Mouse (Mus musculus): Measurements from ENCODE around the gene Tmem201. TPM values are rescaled to one million over a fixed set of nuclear protein-coding genes. Genes with fewer than 3 reads are reported as not detected.

Tmem201 gene
- polyA plus RNA-seq (2015; fragmentation: Nextera tagmentation; extraction: Ambion mirVana): 39.2 and 41.8 TPM in 2 replicates

GRCm38 (mm10) chr4:149737383-149738324 lies at the start of gene Tmem201:
TSS of gene Tmem201 (minus strand) at chr4:149738044.
- peak within 1 kb of the TSS; percentile 88 for H3K4me3 ChIP-seq (ENCODE audit: low read length)
- H3K4me2 ChIP-seq (replicated peaks; ENCODE audit: low read depth, low read length): peak within 1 kb of the TSS; percentile 99
- H3K9me3 ChIP-seq (ENCODE audit: low read length): no peaks in the 10 kb centered on the region
- peaks cover 5% of the 10 kb centered on the region; the same call in 1 of the 2 replicates for H3K36me3 ChIP-seq (ENCODE audit: insufficient read depth, low read length)
- H3K9ac ChIP-seq (replicated peaks; ENCODE audit: low read length): peak within 1 kb of the TSS; percentile 90
- peak within 1 kb of the TSS; percentile 88 for H3K27ac ChIP-seq (ENCODE audit: low read length)
- ATAC-seq (ENCODE audit: low FRiP score, low TSS enrichment): peak; percentile 88
- WGBS: under 1% methylated on average over 88 of the region's 97 CpGs
- peaks cover 51% of the 10 kb centered on the region for H3K4me1 ChIP-seq (ENCODE audit: insufficient read depth, low read length)
- H3K27me3 ChIP-seq (ENCODE audit: insufficient read depth, low read length): no peaks in the 10 kb centered on the region

- no peaks in the 10 kb centered on the region for H3K36me3 ChIP-seq (ENCODE audit: insufficient read depth, low read length)
- H3K4me2 ChIP-seq (replicated peaks; ENCODE audit: low read depth, low read length): no peak overlapping the region
- H3K4me3 ChIP-seq (ENCODE audit: low read length): no peak overlapping the region
- WGBS: 89% methylated on average over 5 of the region's 5 CpGs
- no peaks in the 10 kb centered on the region for H3K9me3 ChIP-seq (ENCODE audit: low read length)
- no peaks in the 10 kb centered on the region for H3K27me3 ChIP-seq (ENCODE audit: insufficient read depth, low read length)
- H3K9ac ChIP-seq (replicated peaks; ENCODE audit: low read length): no peak overlapping the region
- H3K4me1 ChIP-seq (ENCODE audit: insufficient read depth, low read length): peaks cover 21% of the 10 kb centered on the region; the same call in 1 of the 2 replicates
- ATAC-seq (ENCODE audit: low FRiP score, low TSS enrichment): no peak
- no peak overlapping the region for H3K27ac ChIP-seq (ENCODE audit: low read length)
These were observed 47.1 kb upstream of the Tmem201 start for GRCm38 (mm10) chr4:149784901-149785300.

GRCm38 (mm10) chr4:149784371-149784770 lies 46.5 kb upstream of the Tmem201 start:
- 80% methylated on average over 9 of the region's 9 CpGs for WGBS
- Histone ChIP-seq H3K27ac (ENCODE audit: low read length) (no peak overlapping the region), H3K4me2 (replicated peaks; ENCODE audit: low read depth, low read length) (no peak overlapping the region), H3K4me1 (ENCODE audit: insufficient read depth, low read length) (peaks cover 16% of the 10 kb centered on the region; the same call in 1 of the 2 replicates), H3K36me3 (ENCODE audit: insufficient read depth, low read length) (no peaks in the 10 kb centered on the region), H3K27me3 (ENCODE audit: insufficient read depth, low read length) (no peaks in the 10 kb centered on the region), H3K9ac (replicated peaks; ENCODE audit: low read length) (no peak overlapping the region), H3K4me3 (ENCODE audit: low read length) (no peak overlapping the region), H3K9me3 (ENCODE audit: low read length) (no peaks in the 10 kb centered on the region)
- no peak for ATAC-seq (ENCODE audit: low FRiP score, low TSS enrichment)

GRCm38 (mm10) chr4:149782975-149783374 lies 45.1 kb upstream of the Tmem201 start:
- 59% methylated on average over 8 of the region's 8 CpGs for WGBS
- no peaks in the 10 kb centered on the region for H3K36me3 ChIP-seq (ENCODE audit: insufficient read depth, low read length)
- H3K4me3 ChIP-seq (ENCODE audit: low read length): no peak overlapping the region
- no peaks in the 10 kb centered on the region for H3K9me3 ChIP-seq (ENCODE audit: low read length)
- no peak overlapping the region for H3K9ac ChIP-seq (replicated peaks; ENCODE audit: low read length)
- H3K27ac ChIP-seq (ENCODE audit: low read length): peak overlapping the region; percentile 78
- H3K27me3 ChIP-seq (ENCODE audit: insufficient read depth, low read length): no peaks in the 10 kb centered on the region
- 0 out of 2 replicates have a peak, but pooled peaks have one; percentile 39 for ATAC-seq (ENCODE audit: low FRiP score, low TSS enrichment)
- H3K4me1 ChIP-seq (ENCODE audit: insufficient read depth, low read length): peaks cover 15% of the 10 kb centered on the region; the same call in 1 of the 2 replicates
- no peak overlapping the region for H3K4me2 ChIP-seq (replicated peaks; ENCODE audit: low read depth, low read length)

GRCm38 (mm10) chr4:149780565-149781356 lies 42.9 kb upstream of the Tmem201 start:
- Histone ChIP-seq H3K36me3 (ENCODE audit: insufficient read depth, low read length) (no peaks in the 10 kb centered on the region), H3K4me2 (replicated peaks; ENCODE audit: low read depth, low read length) (no peak overlapping the region), H3K9ac (replicated peaks; ENCODE audit: low read length) (no peak overlapping the region), H3K27me3 (ENCODE audit: insufficient read depth, low read length) (no peaks in the 10 kb centered on the region), H3K9me3 (ENCODE audit: low read length) (no peaks in the 10 kb centered on the region), H3K4me1 (ENCODE audit: insufficient read depth, low read length) (peaks cover 20% of the 10 kb centered on the region), H3K27ac (ENCODE audit: low read length) (no peak overlapping the region), H3K4me3 (ENCODE audit: low read length) (no peak overlapping the region)
- no peak for ATAC-seq (ENCODE audit: low FRiP score, low TSS enrichment)
- 54% methylated on average over 13 of the region's 13 CpGs for WGBS

- no peak overlapping the region for H3K27ac ChIP-seq (ENCODE audit: low read length)
- no peak for ATAC-seq (ENCODE audit: low FRiP score, low TSS enrichment)
- no peaks in the 10 kb centered on the region for H3K9me3 ChIP-seq (ENCODE audit: low read length)
- H3K36me3 ChIP-seq (ENCODE audit: insufficient read depth, low read length): no peaks in the 10 kb centered on the region
- no peak overlapping the region for H3K4me2 ChIP-seq (replicated peaks; ENCODE audit: low read depth, low read length)
- WGBS: 77% methylated on average over 9 of the region's 9 CpGs
- H3K9ac ChIP-seq (replicated peaks; ENCODE audit: low read length): no peak overlapping the region
- H3K4me1 ChIP-seq (ENCODE audit: insufficient read depth, low read length): peaks cover 25% of the 10 kb centered on the region
- H3K4me3 ChIP-seq (ENCODE audit: low read length): no peak overlapping the region
- no peaks in the 10 kb centered on the region for H3K27me3 ChIP-seq (ENCODE audit: insufficient read depth, low read length)
These were observed 42.1 kb upstream of the Tmem201 start for GRCm38 (mm10) chr4:149779966-149780365.

- no peak for ATAC-seq (ENCODE audit: low FRiP score, low TSS enrichment)
- no peak overlapping the region for H3K9ac ChIP-seq (replicated peaks; ENCODE audit: low read length)
- H3K27ac ChIP-seq (ENCODE audit: low read length): no peak overlapping the region
- H3K4me2 ChIP-seq (replicated peaks; ENCODE audit: low read depth, low read length): no peak overlapping the region
- H3K36me3 ChIP-seq (ENCODE audit: insufficient read depth, low read length): no peaks in the 10 kb centered on the region
- H3K4me1 ChIP-seq (ENCODE audit: insufficient read depth, low read length): peaks cover 39% of the 10 kb centered on the region
- H3K9me3 ChIP-seq (ENCODE audit: low read length): no peaks in the 10 kb centered on the region
- WGBS: 84% methylated on average over 9 of the region's 9 CpGs
- no peak overlapping the region for H3K4me3 ChIP-seq (ENCODE audit: low read length)
- H3K27me3 ChIP-seq (ENCODE audit: insufficient read depth, low read length): no peaks in the 10 kb centered on the region
These were observed 39.3 kb upstream of the Tmem201 start for GRCm38 (mm10) chr4:149777126-149777525.

- Histone ChIP-seq H3K9me3 (ENCODE audit: low read length) (no peaks in the 10 kb centered on the region), H3K27me3 (ENCODE audit: insufficient read depth, low read length) (no peaks in the 10 kb centered on the region), H3K4me1 (ENCODE audit: insufficient read depth, low read length) (peaks cover 37% of the 10 kb centered on the region), H3K9ac (replicated peaks; ENCODE audit: low read length) (no peak overlapping the region), H3K4me3 (ENCODE audit: low read length) (no peak overlapping the region), H3K4me2 (replicated peaks; ENCODE audit: low read depth, low read length) (0 out of 2 replicates have a peak overlapping the region, but pooled peaks have one; percentile 2), H3K27ac (ENCODE audit: low read length) (0 out of 2 replicates have a peak overlapping the region, but pooled peaks have one; percentile 4), H3K36me3 (ENCODE audit: insufficient read depth, low read length) (no peaks in the 10 kb centered on the region)
- no peak for ATAC-seq (ENCODE audit: low FRiP score, low TSS enrichment)
- WGBS: 26% methylated on average over 8 of the region's 8 CpGs
These were observed 38.0 kb upstream of the Tmem201 start for GRCm38 (mm10) chr4:149775760-149776362.

- WGBS: 56% methylated on average over 7 of the region's 7 CpGs
- Histone ChIP-seq H3K9me3 (ENCODE audit: low read length) (no peaks in the 10 kb centered on the region), H3K36me3 (ENCODE audit: insufficient read depth, low read length) (no peaks in the 10 kb centered on the region), H3K27me3 (ENCODE audit: insufficient read depth, low read length) (no peaks in the 10 kb centered on the region), H3K4me3 (ENCODE audit: low read length) (no peak overlapping the region), H3K27ac (ENCODE audit: low read length) (0 out of 2 replicates have a peak overlapping the region, but pooled peaks have one; percentile 4), H3K9ac (replicated peaks; ENCODE audit: low read length) (no peak overlapping the region), H3K4me2 (replicated peaks; ENCODE audit: low read depth, low read length) (no peak overlapping the region), H3K4me1 (ENCODE audit: insufficient read depth, low read length) (peaks cover 32% of the 10 kb centered on the region)
- no peak for ATAC-seq (ENCODE audit: low FRiP score, low TSS enrichment)
These were observed 37.5 kb upstream of the Tmem201 start for GRCm38 (mm10) chr4:149775330-149775729.
